16 mouse cellular contexts compared by ENCODE assay signal in the genomic region with DNA sequence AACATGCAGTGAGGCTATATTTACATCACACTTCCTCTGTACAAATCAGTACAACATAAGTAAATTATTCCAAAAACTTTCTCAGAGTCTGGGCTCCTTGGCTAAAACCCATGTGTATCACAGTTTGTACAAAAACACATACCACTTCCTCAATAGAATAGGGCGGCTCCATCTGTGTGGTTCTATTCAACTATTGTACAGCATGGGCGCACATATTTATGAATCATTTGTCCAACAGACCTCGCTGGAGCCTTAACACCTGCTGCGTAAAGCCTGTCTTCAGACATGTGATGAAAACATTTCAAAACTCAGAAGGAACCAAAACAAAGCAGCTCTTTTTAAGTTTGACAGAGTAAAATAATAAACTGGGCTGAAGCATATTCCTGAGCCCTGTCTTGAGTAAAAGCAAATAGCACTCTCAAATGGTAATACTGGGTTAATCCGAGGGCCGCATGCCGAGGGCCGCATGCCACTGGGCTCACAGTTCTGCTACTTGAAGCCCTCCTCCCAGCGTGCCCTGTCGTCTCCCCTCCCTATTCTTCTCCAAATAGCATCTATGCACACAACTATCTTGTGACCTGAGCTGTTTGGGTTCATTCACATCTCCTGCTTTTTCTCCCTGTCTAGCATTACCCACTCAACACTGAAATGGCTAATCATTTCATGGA.
DNase-seq lines count a peak whose midpoint lies in the region; ATAC-seq and TF ChIP-seq lines count a peak whose summit lies in the region.
"Had no signal": no experiment of that assay in that cellular context is flagged by ENCODE, and none has a peak within 500 bp of the region (broad histone marks: within the 10 kb centered on the region; RNA-seq: fewer than 3 reads in every experiment).

No protein-coding gene starts in this region.

- WGBS in forebrain, embryonic 11.5 days = 57% methylated on average over 10 of the region's 10 CpGs
- 67% methylated on average over 10 of the region's 10 CpGs for WGBS in forebrain, embryonic 10.5 days
- 29% methylated on average over 10 of the region's 10 CpGs for WGBS in midbrain, embryonic 12.5 days
- WGBS in midbrain, postnatal 0 days = 32% methylated on average over 10 of the region's 10 CpGs

- no peak overlapping the region for H3K27ac ChIP-seq in forebrain, embryonic 11.5 days (ENCODE audit: low read depth, low read length)
- no peak overlapping the region for H3K27ac ChIP-seq in forebrain, embryonic 10.5 days
- H3K27ac ChIP-seq in midbrain, embryonic 12.5 days (replicated peaks) = no peak overlapping the region
- H3K27ac ChIP-seq in midbrain, postnatal 0 days (ENCODE audit: low read depth, low read length) = no peak overlapping the region
- H3K27ac ChIP-seq: lung, embryonic 15.5 days had no signal

- no peak overlapping the region for H3K4me3 ChIP-seq in forebrain, embryonic 11.5 days (ENCODE audit: low read depth, low read length)
- no peak overlapping the region for H3K4me3 ChIP-seq in forebrain, embryonic 10.5 days
- no peak overlapping the region for H3K4me3 ChIP-seq in midbrain, embryonic 12.5 days
- H3K4me3 ChIP-seq in midbrain, postnatal 0 days (ENCODE audit: low read depth, low read length) = no peak overlapping the region
- H3K4me3 ChIP-seq: lung, embryonic 15.5 days had no signal

- H3K9ac ChIP-seq in forebrain, embryonic 11.5 days (ENCODE audit: low read length) = no peak overlapping the region
- no peak overlapping the region for H3K9ac ChIP-seq in midbrain, embryonic 12.5 days (replicated peaks)
- H3K9ac ChIP-seq in midbrain, postnatal 0 days (replicated peaks; ENCODE audit: low read length, poor library complexity, severe bottlenecking) = no peak overlapping the region
- H3K9ac ChIP-seq: lung, embryonic 15.5 days had no signal

- no peaks in the 10 kb centered on the region for H3K27me3 ChIP-seq in forebrain, embryonic 11.5 days (ENCODE audit: control insufficient read depth, insufficient read depth, low read length)
- H3K27me3 ChIP-seq in forebrain, embryonic 10.5 days (ENCODE audit: poor library complexity, severe bottlenecking) = no peaks in the 10 kb centered on the region
- H3K27me3 ChIP-seq in midbrain, embryonic 12.5 days = no peaks in the 10 kb centered on the region
- no peaks in the 10 kb centered on the region for H3K27me3 ChIP-seq in midbrain, postnatal 0 days (ENCODE audit: insufficient read depth, low read length)
- H3K27me3 ChIP-seq: CH12.LX; lung, embryonic 15.5 days had no signal

- TF ChIP-seq CTCF in midbrain, postnatal 0 days (IDR thresholded peaks at IDR 0.05) = no peak

- H3K4me2 ChIP-seq in forebrain, embryonic 11.5 days (ENCODE audit: low read depth, low read length, severe bottlenecking) = no peak overlapping the region
- no peak overlapping the region for H3K4me2 ChIP-seq in midbrain, embryonic 12.5 days (replicated peaks)
- no peak overlapping the region for H3K4me2 ChIP-seq in midbrain, postnatal 0 days (ENCODE audit: low read depth, low read length, poor library complexity, severe bottlenecking)
- H3K4me2 ChIP-seq: liver, embryonic 11.5 days; lung, embryonic 15.5 days had no signal

- H3K4me1 ChIP-seq in forebrain, embryonic 11.5 days (replicated peaks; ENCODE audit: control insufficient read depth, insufficient read depth, low read length) = no peaks in the 10 kb centered on the region
- H3K4me1 ChIP-seq in forebrain, embryonic 10.5 days = peaks cover 15% of the 10 kb centered on the region
- H3K4me1 ChIP-seq in midbrain, embryonic 12.5 days = peaks cover 16% of the 10 kb centered on the region
- H3K4me1 ChIP-seq in midbrain, postnatal 0 days (ENCODE audit: insufficient read depth, low read length) = no peaks in the 10 kb centered on the region
- H3K4me1 ChIP-seq: lung, embryonic 15.5 days had no signal

- ATAC-seq in forebrain, embryonic 11.5 days (replicated peaks; ENCODE audit: low FRiP score) = peak; percentile 70
- peak; percentile 76 for ATAC-seq in midbrain, embryonic 12.5 days (ENCODE audit: low FRiP score, low read depth)
- ATAC-seq in midbrain, postnatal 0 days (ENCODE audit: low FRiP score) = no peak

- DNase-seq in forebrain, embryonic 11.5 days (ENCODE audit: low spot score) = no peak
- DNase-seq in forebrain, embryonic 10.5 days (ENCODE audit: extremely low spot score, low spot score) = no peak
- no peak for DNase-seq in midbrain, postnatal 0 days (ENCODE audit: low spot score)
- peak; percentile 6 for DNase-seq in layer of hippocampus, adult 9-10 months (ENCODE audit: low spot score)
- DNase-seq in kidney, postnatal 14 days = no peak
- no peak for DNase-seq in T-cell, adult 2 months (ENCODE audit: low spot score)
- no peak for DNase-seq in testis, postnatal 10 days (ENCODE audit: low spot score)
- DNase-seq: adrenal gland, postnatal 25 days; cerebellum, postnatal 25 days; gastrocnemius, postnatal 14 days; left cerebral cortex, postnatal 4 days; thymus, adult 2 months had no signal

- H3K9me3 ChIP-seq in forebrain, embryonic 11.5 days (ENCODE audit: control insufficient read depth, low read length) = no peaks in the 10 kb centered on the region
- H3K9me3 ChIP-seq in forebrain, embryonic 10.5 days = no peaks in the 10 kb centered on the region
- no peaks in the 10 kb centered on the region for H3K9me3 ChIP-seq in midbrain, embryonic 12.5 days
- no peaks in the 10 kb centered on the region for H3K9me3 ChIP-seq in midbrain, postnatal 0 days (ENCODE audit: low read length)
- H3K9me3 ChIP-seq: lung, embryonic 15.5 days had no signal

- H3K36me3 ChIP-seq in forebrain, embryonic 11.5 days (ENCODE audit: control insufficient read depth, insufficient read depth, low read length) = no peaks in the 10 kb centered on the region
- H3K36me3 ChIP-seq in forebrain, embryonic 10.5 days (replicated peaks) = no peaks in the 10 kb centered on the region
- H3K36me3 ChIP-seq in midbrain, embryonic 12.5 days = no peaks in the 10 kb centered on the region
- no peaks in the 10 kb centered on the region for H3K36me3 ChIP-seq in midbrain, postnatal 0 days (ENCODE audit: insufficient read depth, low read length)
- H3K36me3 ChIP-seq: lung, embryonic 15.5 days had no signal
